Mouse (Mus musculus) G1E (cell line): ENCODE measurements around the gene Gm20489.

Experiments
- CTCF ChIP-seq: IDR thresholded peaks from 2 replicates; pipeline ENCODE4 v1.5.1; 2012; ENCODE audit warnings: low read depth, low read length, inconsistent platforms, mixed read lengths
- TAL1 ChIP-seq: conservative IDR thresholded peaks from 2 replicates; pipeline ENCODE4 v1.6.1; 2012; ENCODE audit warnings: low read depth, low read length, inconsistent platforms, mixed read lengths

- TF ChIP-seq CTCF (no peak), TAL1 (no peak)
These were observed 8.1 kb downstream of the Gm20489 start for GRCm38 (mm10) chrX:101260441-101261325.
